Mouse (Mus musculus) megakaryocyte, embryonic 14.5 days (primary cell): Measurements from ENCODE around the gene Yipf3. TPM values are rescaled to one million over a fixed set of nuclear protein-coding genes. Genes with fewer than 3 reads are reported as not detected.

ENCODE experiments used
- H3K27me3 ChIP-seq: replicated peaks from 2 replicates; pipeline ENCODE3; 2012; ENCODE audit warnings: inconsistent platforms
- H3K36me3 ChIP-seq: replicated peaks from 2 replicates; pipeline ENCODE3; 2012; ENCODE audit warnings: low read length, inconsistent platforms, mixed read lengths
- H3K4me1 ChIP-seq: 2 replicates; pipeline ENCODE4 v1.6.1; 2012; ENCODE audit warnings: inconsistent platforms
- H3K4me3 ChIP-seq: replicated peaks from 2 replicates; pipeline ENCODE3; 2012; ENCODE audit warnings: moderate library complexity, mild to moderate bottlenecking, inconsistent platforms
- H3K9me3 ChIP-seq: 2 replicates; pipeline ENCODE4 v1.6.1; 2012; ENCODE audit warnings: inconsistent platforms
- FLI1 ChIP-seq: IDR thresholded peaks from 2 replicates; pipeline ENCODE4 v1.6.1; 2012; ENCODE audit warnings: low read length, inconsistent platforms, mixed read lengths
- GATA1 ChIP-seq: IDR thresholded peaks from 3 replicates; pipeline ENCODE4 v1.6.1; 2012; ENCODE audit warnings: mixed read lengths, low read length, inconsistent platforms, borderline replicate concordance
- polyA plus RNA-seq: library from polyadenylated mRNA; stranded (reverse); fragments of >175 nt; gene quantifications from 2 replicates; pipeline ENCODE4 v1.2.3, GENCODE M21; 2012; ENCODE audit warnings: low replicate concordance; ENCODE audit not compliant: insufficient read depth

Yipf3 gene
- polyA plus RNA-seq, 1 experiment, result 213 TPM

DNA sequence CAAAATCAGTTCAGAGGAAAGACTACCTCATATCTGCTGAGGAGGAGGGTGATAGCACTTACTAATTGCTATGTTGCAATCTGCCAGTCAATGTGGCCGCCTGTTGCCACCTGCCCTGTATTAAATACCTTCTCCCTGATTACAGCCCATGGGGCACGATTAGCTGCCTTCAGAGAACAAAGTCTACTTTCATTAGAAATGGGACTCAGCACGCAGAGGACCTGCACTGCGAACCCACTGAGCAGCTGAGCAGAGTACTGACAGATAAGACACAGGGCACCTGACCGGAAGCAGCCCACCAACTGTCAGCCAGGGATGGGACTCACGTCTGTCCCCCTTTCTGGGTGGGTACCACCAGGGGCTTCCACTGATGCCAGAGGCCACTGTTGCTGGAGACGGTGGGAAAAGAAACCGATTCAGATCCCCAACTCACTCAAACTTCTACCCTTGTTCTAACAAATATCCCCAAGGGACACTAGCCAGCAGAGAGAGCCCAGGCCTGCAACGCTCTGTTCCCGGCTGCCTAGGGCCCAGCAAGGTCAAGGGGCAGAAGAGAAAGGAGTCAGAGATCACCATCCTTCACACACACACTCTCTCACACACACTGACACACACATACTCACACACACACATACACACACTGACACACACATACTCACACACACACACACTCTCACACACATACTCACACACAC lies 20.3 kb downstream of the Yipf3 start:
- Histone ChIP-seq H3K4me1 (peaks cover 7% of the 10 kb centered on the region), H3K36me3 (peaks cover 94% of the 10 kb centered on the region), H3K27me3 (no peaks in the 10 kb centered on the region), H3K9me3 (no peaks in the 10 kb centered on the region), H3K4me3 (no peak overlapping the region)
- TF ChIP-seq GATA1 (no peak), FLI1 (no peak)

DNA sequence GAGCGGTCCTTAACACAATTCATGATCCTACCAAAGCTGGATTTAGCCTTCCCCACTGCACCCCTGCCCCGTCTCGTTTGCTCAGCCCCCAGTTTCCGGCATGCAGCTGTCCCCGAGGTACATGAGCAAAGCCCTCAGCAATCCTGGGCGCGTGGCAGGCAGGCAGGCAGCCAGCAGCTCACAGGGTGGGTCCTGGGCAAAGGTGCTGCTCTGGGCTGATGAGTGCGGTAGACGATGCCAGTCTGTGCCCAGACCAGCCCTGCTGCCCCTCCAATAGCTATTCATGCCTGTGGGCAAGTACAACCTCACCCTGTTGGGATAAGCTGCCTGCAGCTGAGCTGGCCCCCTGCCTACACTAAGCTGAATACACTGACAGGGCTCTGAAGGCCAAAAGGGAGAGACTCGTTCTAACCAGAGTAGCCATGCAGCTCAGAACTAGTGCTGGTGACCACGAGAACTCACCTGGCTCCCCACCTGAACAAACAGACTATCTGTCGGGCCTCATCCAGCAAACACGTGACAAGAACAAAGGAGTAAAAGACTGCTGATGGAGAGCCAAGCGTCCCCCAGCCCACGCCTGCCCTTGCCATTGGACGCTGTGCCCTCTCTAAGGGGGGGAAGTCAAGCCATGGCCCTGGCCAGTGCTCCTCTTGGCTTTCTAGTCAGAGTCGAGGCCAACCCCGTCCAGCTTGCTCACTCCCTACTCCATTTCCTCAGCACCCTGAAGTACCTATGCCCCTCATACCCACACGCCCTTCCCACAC lies 22.1 kb downstream of the Yipf3 start:
- TF ChIP-seq FLI1 (no peak), GATA1 (no peak)

GRCm38 (mm10) chr17:46272058-46272457 lies 24.2 kb downstream of the Yipf3 start:
- TF ChIP-seq FLI1 (no peak), GATA1 (no peak)
- H3K36me3 ChIP-seq, result peaks cover 85% of the 10 kb centered on the region
- H3K9me3 ChIP-seq, result no peaks in the 10 kb centered on the region
- peaks cover 26% of the 10 kb centered on the region for H3K4me1 ChIP-seq
- H3K4me3 ChIP-seq, result no peak overlapping the region
- no peaks in the 10 kb centered on the region for H3K27me3 ChIP-seq

More for the DNA sequence above, 22.1 kb downstream of the Yipf3 start:
- H3K4me1 ChIP-seq, result peaks cover 14% of the 10 kb centered on the region
- H3K27me3 ChIP-seq, result no peaks in the 10 kb centered on the region
- no peaks in the 10 kb centered on the region for H3K9me3 ChIP-seq
- H3K36me3 ChIP-seq, result peaks cover 92% of the 10 kb centered on the region
- H3K4me3 ChIP-seq, result no peak overlapping the region

DNA sequence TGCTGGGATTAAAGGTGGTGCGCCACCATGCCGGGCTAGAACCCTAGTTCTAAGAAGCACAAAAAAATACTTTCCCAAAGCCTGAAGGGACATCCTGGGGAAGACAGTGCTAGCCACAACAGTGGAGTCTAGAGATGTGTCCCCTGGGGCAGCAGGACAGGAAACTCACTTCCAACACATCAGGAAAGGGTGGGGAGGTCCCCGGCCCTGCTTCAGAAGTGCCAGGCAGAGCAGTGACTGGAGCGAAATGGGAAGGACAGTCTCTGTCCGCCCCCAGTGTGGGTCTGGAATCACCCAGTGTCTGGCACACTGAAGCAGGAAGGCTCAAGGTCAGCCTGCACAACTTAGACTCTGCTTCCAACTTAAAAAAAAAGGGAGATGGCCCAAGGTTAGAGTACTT lies 24.8 kb downstream of the Yipf3 start:
- no peaks in the 10 kb centered on the region for H3K27me3 ChIP-seq
- H3K4me3 ChIP-seq, result no peak overlapping the region
- peaks cover 31% of the 10 kb centered on the region for H3K4me1 ChIP-seq
- H3K36me3 ChIP-seq, result peaks cover 85% of the 10 kb centered on the region
- no peaks in the 10 kb centered on the region for H3K9me3 ChIP-seq
- TF ChIP-seq GATA1 (no peak), FLI1 (no peak)

DNA sequence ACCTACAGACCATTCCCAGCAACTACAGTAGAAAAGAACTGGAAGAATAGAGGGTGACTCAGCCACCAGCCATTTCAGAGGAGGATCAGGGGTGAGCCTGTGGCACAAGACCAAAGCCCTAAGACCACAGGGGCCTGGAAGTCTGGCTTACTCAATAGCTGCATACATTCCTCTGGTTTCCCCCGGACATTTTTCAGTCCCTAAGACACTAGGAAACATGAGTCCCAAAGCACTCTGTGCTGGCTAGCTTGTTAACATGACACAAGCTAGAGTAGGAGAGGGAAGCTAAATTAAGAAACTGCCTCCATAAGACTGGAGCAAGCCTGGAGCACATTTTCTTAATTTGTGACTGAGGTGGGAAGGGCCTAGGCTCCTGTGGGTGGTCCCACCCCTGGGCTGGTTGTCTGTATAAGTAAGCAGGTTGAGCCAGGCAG lies 25.9 kb downstream of the Yipf3 start:
- Histone ChIP-seq H3K27me3 (no peaks in the 10 kb centered on the region), H3K4me3 (no peak overlapping the region), H3K4me1 (peaks cover 41% of the 10 kb centered on the region), H3K9me3 (no peaks in the 10 kb centered on the region), H3K36me3 (peaks cover 88% of the 10 kb centered on the region)
- TF ChIP-seq FLI1 (no peak), GATA1 (no peak)

GRCm38 (mm10) chr17:46274465-46274864 lies 26.6 kb downstream of the Yipf3 start:
- Histone ChIP-seq H3K4me3 (no peak overlapping the region), H3K9me3 (no peaks in the 10 kb centered on the region), H3K4me1 (peaks cover 45% of the 10 kb centered on the region), H3K27me3 (no peaks in the 10 kb centered on the region), H3K36me3 (peaks cover 88% of the 10 kb centered on the region)
- TF ChIP-seq FLI1 (no peak), GATA1 (no peak)

DNA sequence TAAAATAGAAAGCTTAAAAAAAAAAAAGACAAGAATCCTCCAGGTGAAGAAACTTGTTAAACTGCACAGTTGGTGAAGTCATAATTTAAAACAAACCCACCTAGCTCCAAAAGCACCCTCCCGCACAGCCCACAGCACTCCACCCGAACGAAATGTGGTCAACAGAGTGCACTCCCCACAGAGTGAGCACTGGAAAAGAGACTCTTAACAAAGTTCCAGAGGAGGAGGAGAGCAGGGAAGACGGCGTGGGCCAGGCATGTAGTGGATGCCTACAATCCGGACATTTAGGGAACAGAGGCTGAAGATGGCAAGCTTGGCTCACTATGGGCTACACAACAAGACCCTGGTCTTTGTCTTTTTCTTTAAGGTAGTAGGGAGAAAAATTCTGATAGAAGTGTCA lies 27.2 kb downstream of the Yipf3 start:
- no peaks in the 10 kb centered on the region for H3K27me3 ChIP-seq
- peaks cover 45% of the 10 kb centered on the region for H3K4me1 ChIP-seq
- no peaks in the 10 kb centered on the region for H3K9me3 ChIP-seq
- no peak overlapping the region for H3K4me3 ChIP-seq
- H3K36me3 ChIP-seq, result peaks cover 88% of the 10 kb centered on the region
- TF ChIP-seq GATA1 (no peak), FLI1 (no peak)

DNA sequence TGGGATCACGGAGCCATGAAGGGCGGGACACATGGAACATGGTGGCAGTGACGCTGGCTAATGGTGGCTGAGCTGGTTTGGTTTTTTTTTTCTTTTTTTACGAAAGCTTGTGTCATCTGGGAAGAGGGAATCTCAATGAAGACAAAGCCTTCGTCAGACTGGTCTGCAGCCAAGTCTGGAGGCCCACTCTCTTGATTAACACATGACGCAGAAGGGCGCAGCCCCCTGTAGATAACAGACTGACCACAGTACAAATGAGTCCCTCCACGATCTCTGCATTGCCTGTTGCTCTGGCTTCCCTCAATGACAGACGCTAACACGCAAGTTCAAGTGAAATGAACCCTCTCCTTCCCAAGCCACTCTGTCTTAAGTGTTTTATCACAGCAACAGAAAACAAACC lies 27.6 kb downstream of the Yipf3 start:
- Histone ChIP-seq H3K27me3 (no peaks in the 10 kb centered on the region), H3K4me1 (peaks cover 45% of the 10 kb centered on the region), H3K9me3 (no peaks in the 10 kb centered on the region), H3K36me3 (peaks cover 88% of the 10 kb centered on the region), H3K4me3 (no peak overlapping the region)
- TF ChIP-seq GATA1 (no peak), FLI1 (no peak)

DNA sequence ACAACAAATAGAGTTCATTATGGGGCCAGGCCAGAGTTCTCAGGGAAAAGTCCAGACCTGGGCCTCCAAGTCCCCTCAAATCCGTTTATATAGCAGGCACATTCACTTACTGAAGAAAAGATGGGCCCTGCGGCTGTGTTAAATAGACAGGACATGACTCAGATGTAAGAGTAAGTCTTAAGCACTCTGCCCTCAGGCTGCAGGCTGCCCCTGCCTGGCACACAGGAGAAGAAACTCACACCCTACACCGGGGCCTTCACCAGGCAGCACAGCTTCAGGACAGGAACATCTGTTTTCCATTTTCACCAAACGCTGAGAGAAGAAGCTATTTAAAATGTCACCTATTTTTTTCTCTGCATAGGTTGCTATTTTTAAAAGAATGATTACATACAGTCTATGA lies 29.7 kb downstream of the Yipf3 start:
- no peaks in the 10 kb centered on the region for H3K27me3 ChIP-seq
- H3K4me3 ChIP-seq, result no peak overlapping the region
- no peaks in the 10 kb centered on the region for H3K9me3 ChIP-seq
- H3K4me1 ChIP-seq, result peaks cover 58% of the 10 kb centered on the region
- peaks cover 78% of the 10 kb centered on the region for H3K36me3 ChIP-seq
- no peak for TF ChIP-seq FLI1
- no peak for TF ChIP-seq GATA1
